ENCODE assay signal across 9 mouse cellular contexts in the genomic region with DNA sequence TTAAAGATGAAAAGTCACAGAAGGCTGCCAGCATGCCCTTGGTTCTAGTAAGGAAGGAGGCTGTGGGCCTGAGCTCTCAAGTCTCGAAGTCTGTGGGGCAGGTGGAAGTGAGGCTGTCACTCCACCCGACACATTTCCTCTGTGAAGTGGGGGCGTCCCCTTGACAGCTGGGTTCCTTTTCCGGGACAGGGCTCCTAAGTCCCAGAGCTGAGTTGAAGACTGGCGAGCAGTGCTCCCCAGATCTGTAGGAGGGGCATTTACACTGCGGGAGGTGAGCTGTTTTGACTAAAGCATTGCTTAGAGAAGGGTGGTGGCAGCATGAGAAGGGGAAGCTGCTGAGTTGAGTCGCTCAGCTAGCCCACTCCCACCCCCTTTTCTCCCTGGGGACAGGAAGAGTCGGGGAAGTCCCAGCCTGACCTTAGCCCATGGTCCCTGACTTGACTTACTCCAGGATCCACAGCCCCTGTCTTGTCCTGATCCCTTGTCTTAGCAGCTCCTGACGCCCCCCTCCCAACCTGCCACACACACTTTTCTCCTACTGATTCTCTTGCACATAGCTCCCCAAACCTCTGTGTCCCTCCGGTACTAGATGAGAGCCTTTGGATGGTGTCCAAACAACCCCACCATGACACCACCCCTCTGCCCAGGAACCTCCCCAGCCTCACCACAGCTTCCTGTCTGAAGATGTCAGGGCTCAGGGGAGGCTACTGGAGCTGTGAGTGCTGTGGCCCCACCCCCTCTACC. TPM values are rescaled to one million over a fixed set of nuclear protein-coding genes. Genes with fewer than 3 reads are reported as not detected.
DNase-seq lines count a peak whose midpoint lies in the region; ATAC-seq and TF ChIP-seq lines count a peak whose summit lies in the region.
"Had no signal": no experiment of that assay in that cellular context is flagged by ENCODE, and none has a peak within 500 bp of the region (broad histone marks: within the 10 kb centered on the region; RNA-seq: fewer than 3 reads in every experiment).

No protein-coding gene starts in this region.

- H3K27me3 ChIP-seq in G1E (ENCODE audit: insufficient read depth, low read length) = no peaks in the 10 kb centered on the region; the same call in 1 of the 2 replicates
- H3K27me3 ChIP-seq in forebrain, embryonic 11.5 days (ENCODE audit: control insufficient read depth, insufficient read depth, low read length) = no peaks in the 10 kb centered on the region
- no peaks in the 10 kb centered on the region for H3K27me3 ChIP-seq in forebrain, embryonic 13.5 days

- H3K9ac ChIP-seq in forebrain, embryonic 11.5 days (ENCODE audit: low read length) = no peak overlapping the region
- no peak overlapping the region for H3K9ac ChIP-seq in forebrain, embryonic 13.5 days

- no peaks in the 10 kb centered on the region for H3K9me3 ChIP-seq in G1E (replicated peaks)
- no peaks in the 10 kb centered on the region for H3K9me3 ChIP-seq in forebrain, embryonic 11.5 days (ENCODE audit: control insufficient read depth, low read length)
- no peaks in the 10 kb centered on the region for H3K9me3 ChIP-seq in forebrain, embryonic 13.5 days (replicated peaks)

- H3K4me1 ChIP-seq in G1E (ENCODE audit: insufficient read depth, low read depth, low read length) = peaks cover 53% of the 10 kb centered on the region
- peaks cover 13% of the 10 kb centered on the region for H3K4me1 ChIP-seq in forebrain, embryonic 11.5 days (replicated peaks; ENCODE audit: control insufficient read depth, insufficient read depth, low read length)
- H3K4me1 ChIP-seq in forebrain, embryonic 13.5 days = peaks cover 24% of the 10 kb centered on the region

- no peak overlapping the region for H3K4me3 ChIP-seq in G1E (ENCODE audit: low read depth, low read length)
- no peak overlapping the region for H3K4me3 ChIP-seq in forebrain, embryonic 11.5 days (ENCODE audit: low read depth, low read length)
- H3K4me3 ChIP-seq in forebrain, embryonic 13.5 days = no peak overlapping the region

- H3K4me2 ChIP-seq in forebrain, embryonic 11.5 days (ENCODE audit: low read depth, low read length, severe bottlenecking) = no peak overlapping the region
- no peak overlapping the region for H3K4me2 ChIP-seq in forebrain, embryonic 13.5 days

- DNase-seq in 416B (ENCODE audit: low read depth) (peak; percentile 98), G1E (ENCODE audit: low spot score) (peak; percentile 63), liver (peak; percentile 49)
- no peak for DNase-seq in forebrain, embryonic 11.5 days (ENCODE audit: low spot score)
- no peak for DNase-seq in gastrocnemius, adult 8-10 months (ENCODE audit: low spot score in 2 of 2)

- peaks cover 24% of the 10 kb centered on the region for H3K36me3 ChIP-seq in G1E (replicated peaks)
- H3K36me3 ChIP-seq in forebrain, embryonic 11.5 days (ENCODE audit: control insufficient read depth, insufficient read depth, low read length) = no peaks in the 10 kb centered on the region
- H3K36me3 ChIP-seq in forebrain, embryonic 13.5 days (ENCODE audit: poor library complexity, severe bottlenecking) = peaks cover 63% of the 10 kb centered on the region

- no peak overlapping the region for H3K27ac ChIP-seq in forebrain, embryonic 11.5 days (ENCODE audit: low read depth, low read length)
- no peak overlapping the region for H3K27ac ChIP-seq in forebrain, embryonic 13.5 days

- no peak for TF ChIP-seq CTCF in G1E (IDR thresholded peaks at IDR 0.05; ENCODE audit: low read depth, low read length)

- peak; percentile 55; the same call in 1 of the 2 replicates for ATAC-seq in G1E (ENCODE audit: extremely low read depth, insufficient number of reproducible peaks, low FRiP score, poor library complexity, severe bottlenecking)
- ATAC-seq in monocyte, adult 5-6 weeks (replicated peaks; ENCODE audit: insufficient number of reproducible peaks, low FRiP score, low TSS enrichment, poor library complexity, severe bottlenecking) = peak; percentile 60
- ATAC-seq in forebrain, embryonic 11.5 days (replicated peaks; ENCODE audit: low FRiP score) = no peak
- ATAC-seq in forebrain, embryonic 13.5 days = no peak
- no peak for ATAC-seq in erythroblast, adult 5-6 weeks (replicated peaks; ENCODE audit: low FRiP score, poor library complexity, severe bottlenecking)

- 61% methylated on average over 10 of the region's 10 CpGs for WGBS in forebrain, embryonic 11.5 days
- 68% methylated on average over 10 of the region's 10 CpGs for WGBS in forebrain, embryonic 13.5 days

RNA-seq across cellular contexts. Expression of a gene that starts 3.9 kb away (rescaled TPM):
- not detected in 2 replicates for total RNA-seq in G1E (2014; fragmentation: Nextera tagmentation)
- total RNA-seq in G1E (2017) = 0.52 and 1.7 TPM in 2 replicates
- polyA plus RNA-seq in G1E (2012) = 0.26 and 0.59 TPM in 2 replicates
- total RNA-seq in monocyte, adult 5-6 weeks (2017) = 18.8 to 40.6 TPM (median 30.1 TPM) in 3 replicates
- 1.2 and 1.9 TPM in 2 replicates for polyA plus RNA-seq in forebrain, embryonic 11.5 days (2014; fragmentation: Nextera tagmentation; extraction: Ambion mirVana)
- polyA plus RNA-seq in forebrain, embryonic 13.5 days (2015; fragmentation: Nextera tagmentation; extraction: Ambion mirVana) = 4.3 and 5.0 TPM in 2 replicates
- total RNA-seq in gastrocnemius, adult 8-10 months (2022) = under 1 TPM in 3 of 4 experiments, not detected in 1; 0.24 to 0.36 (median 0.36) TPM
- total RNA-seq in erythroblast, adult 5-6 weeks (2015; ENCODE audit: low replicate concordance) = 1.5 and 2.1 TPM in 2 replicates
- 0.70 and 2.1 TPM in 2 replicates for total RNA-seq in erythroblast, adult 5-6 weeks (2017; ENCODE audit: low replicate concordance)

RNA-seq across cellular contexts. Expression of a gene that starts 13.4 kb away (rescaled TPM):
- total RNA-seq in G1E (2014; fragmentation: Nextera tagmentation) (76.5 and 76.7 TPM in 2 replicates), G1E (2017) (2.1 and 2.3 TPM in 2 replicates)
- 89.4 and 90.6 TPM in 2 replicates for polyA plus RNA-seq in G1E (2012)
- 2.4 to 15.3 TPM (median 3.2 TPM) in 3 replicates for total RNA-seq in monocyte, adult 5-6 weeks (2017)
- polyA plus RNA-seq in forebrain, embryonic 11.5 days (2014; fragmentation: Nextera tagmentation; extraction: Ambion mirVana) = 13.9 and 15.0 TPM in 2 replicates
- polyA plus RNA-seq in forebrain, embryonic 13.5 days (2015; fragmentation: Nextera tagmentation; extraction: Ambion mirVana) = 13.4 and 13.9 TPM in 2 replicates
- 10 to 100 TPM in 3 of 4 experiments, 1 to 10 TPM in 1; 8.0 to 10.8 (median 10.5) TPM for total RNA-seq in gastrocnemius, adult 8-10 months (2022)
- total RNA-seq in erythroblast, adult 5-6 weeks (2015; ENCODE audit: low replicate concordance) = 15.6 and 19.2 TPM in 2 replicates
- 5.5 and 7.7 TPM in 2 replicates for total RNA-seq in erythroblast, adult 5-6 weeks (2017; ENCODE audit: low replicate concordance)

RNA-seq across cellular contexts. Expression of a gene that starts 40.6 kb away (rescaled TPM):
- total RNA-seq in G1E (2014; fragmentation: Nextera tagmentation) = 11.6 and 24.2 TPM in 2 replicates
- total RNA-seq in G1E (2017) = 22.8 and 25.4 TPM in 2 replicates
- 50.1 and 65.2 TPM in 2 replicates for polyA plus RNA-seq in G1E (2012)
- 16.7 to 38.7 TPM (median 18.9 TPM) in 3 replicates for total RNA-seq in monocyte, adult 5-6 weeks (2017)
- 68.5 and 77.8 TPM in 2 replicates for polyA plus RNA-seq in forebrain, embryonic 11.5 days (2014; fragmentation: Nextera tagmentation; extraction: Ambion mirVana)
- polyA plus RNA-seq in forebrain, embryonic 13.5 days (2015; fragmentation: Nextera tagmentation; extraction: Ambion mirVana) = 75.5 and 77.3 TPM in 2 replicates
- total RNA-seq in gastrocnemius, adult 8-10 months (2022) = 10 to 100 TPM; 11.4 to 12.8 (median 12.3) TPM
- total RNA-seq in erythroblast, adult 5-6 weeks (2015; ENCODE audit: low replicate concordance) = 6.9 and 25.5 TPM in 2 replicates
- total RNA-seq in erythroblast, adult 5-6 weeks (2017; ENCODE audit: low replicate concordance) = 13.8 and 28.7 TPM in 2 replicates

RNA-seq across cellular contexts. Expression of a gene that starts 53.9 kb away (rescaled TPM):
- total RNA-seq in G1E (2014; fragmentation: Nextera tagmentation) (not detected in 2 replicates), G1E (2017) (not detected in 2 replicates)
- polyA plus RNA-seq in G1E (2012) = not detected in 2 replicates
- not detected in 3 replicates for total RNA-seq in monocyte, adult 5-6 weeks (2017)
- not detected in 2 replicates for polyA plus RNA-seq in forebrain, embryonic 11.5 days (2014; fragmentation: Nextera tagmentation; extraction: Ambion mirVana)
- polyA plus RNA-seq in forebrain, embryonic 13.5 days (2015; fragmentation: Nextera tagmentation; extraction: Ambion mirVana) = not detected in 2 replicates
- 1 to 10 TPM in 1 of 4 experiments, not detected in 3; 1.3 TPM for total RNA-seq in gastrocnemius, adult 8-10 months (2022)
- total RNA-seq in erythroblast, adult 5-6 weeks (2015; ENCODE audit: low replicate concordance) = not detected in 2 replicates
- total RNA-seq in erythroblast, adult 5-6 weeks (2017; ENCODE audit: low replicate concordance) = not detected in 2 replicates
- polyA plus RNA-seq: limb, embryonic 11.5 days had no signal

Comparison
In these comparisons a context has a peak if more than half of its experiments do, and no peak if none do; other contexts are left out.
1. DNase-seq: peak in 416B (single experiment), G1E (single experiment) and liver (single experiment); none in forebrain, embryonic 11.5 days (single experiment) and gastrocnemius, adult 8-10 months (0 of 2).
2. ATAC-seq: peak in G1E (single experiment) and monocyte, adult 5-6 weeks (single experiment); none in forebrain, embryonic 11.5 days (single experiment), forebrain, embryonic 13.5 days (single experiment) and erythroblast, adult 5-6 weeks (single experiment).